Mouse (Mus musculus) urinary bladder, adult 2 months (tissue): ENCODE results near the gene Gm9958. TPM values are rescaled to one million over a fixed set of nuclear protein-coding genes. Genes with fewer than 3 reads are reported as not detected.

ENCODE experiments used
- DNase-seq: peaks from one replicate; pipeline ENCODE4 v3.0.0; 2022; ENCODE audit warnings: low spot score
- polyA plus RNA-seq: library from polyadenylated mRNA; depleted of rRNA; stranded (reverse); fragments of >200 nt; gene quantifications from 2 replicates; pipeline ENCODE4 v1.2.3, GENCODE M21; 2012; rRNA removed

Gm9958 gene
- polyA plus RNA-seq, 1 experiment, result 3.0 TPM

GRCm38 (mm10) chr5:90405210-90405609 lies 38.2 kb downstream of the Gm9958 start:
- DNase-seq, result no peak

GRCm38 (mm10) chr5:90414142-90414924 lies 47.3 kb downstream of the Gm9958 start:
- no peak for DNase-seq

GRCm38 (mm10) chr5:90414925-90415295 lies 47.9 kb downstream of the Gm9958 start:
- no peak for DNase-seq

Other genes with a start within 250 kb of the Gm9958 start
- 18.8 and 21.3 TPM in 2 replicates for gene Cox18, start 143.2 kb upstream of the Gm9958 start, polyA plus RNA-seq
- gene Ankrd17, start 627 bp upstream of the Gm9958 start, polyA plus RNA-seq, result 33.5 and 41.5 TPM in 2 replicates
- gene Alb, start 93.7 kb downstream of the Gm9958 start, polyA plus RNA-seq, result 0.95 and 4.8 TPM in 2 replicates
- 2.4 and 2.5 TPM in 2 replicates for gene Afp, start 123.5 kb downstream of the Gm9958 start, polyA plus RNA-seq
- gene Afm, start 151.7 kb downstream of the Gm9958 start, polyA plus RNA-seq, result not detected in 2 replicates
- not detected in 2 replicates for gene 5830473C10Rik, start 193.9 kb downstream of the Gm9958 start, polyA plus RNA-seq